Mouse (Mus musculus) lung, adult 10 weeks (tissue): ENCODE data around the gene Olfr1466. TPM values are rescaled to one million over a fixed set of nuclear protein-coding genes. Genes with fewer than 3 reads are reported as not detected.

Source experiments
- polyA plus RNA-seq: library from polyadenylated mRNA; stranded (reverse); fragments of 350-450 nt; fragmentation: Illumina TruSeq; extraction: RNeasy Lipid Tissue Mini Kit (QIAGEN cat#74804); gene quantifications from one replicate; pipeline ENCODE4 v1.2.3, GENCODE M21; 2014; ENCODE audit warnings: low read depth, low replicate concordance; ENCODE audit not compliant: insufficient read depth

Gene Olfr1466
- polyA plus RNA-seq: not detected

DNA sequence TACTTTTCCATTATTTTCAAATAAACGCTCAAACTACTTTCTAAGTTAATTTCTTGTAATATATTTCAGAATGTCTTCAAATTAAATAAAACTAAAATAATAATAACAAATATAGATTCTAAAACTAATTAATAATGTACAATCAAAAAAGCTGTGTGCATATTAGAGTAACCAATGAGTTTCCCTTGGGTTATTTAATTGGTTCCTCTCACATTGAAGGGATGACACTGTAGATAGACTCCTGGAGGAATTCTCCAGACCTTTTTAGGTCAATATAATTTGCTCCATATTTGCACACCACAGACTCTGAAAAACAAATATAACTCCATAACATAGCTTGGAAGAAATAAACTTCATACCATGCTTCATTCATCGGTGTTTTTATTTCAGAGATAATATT is at the start of gene Olfr1466:
Olfr1466 (plus strand) TSS at position 301 of the 400 bp plus-strand sequence.

DNA sequence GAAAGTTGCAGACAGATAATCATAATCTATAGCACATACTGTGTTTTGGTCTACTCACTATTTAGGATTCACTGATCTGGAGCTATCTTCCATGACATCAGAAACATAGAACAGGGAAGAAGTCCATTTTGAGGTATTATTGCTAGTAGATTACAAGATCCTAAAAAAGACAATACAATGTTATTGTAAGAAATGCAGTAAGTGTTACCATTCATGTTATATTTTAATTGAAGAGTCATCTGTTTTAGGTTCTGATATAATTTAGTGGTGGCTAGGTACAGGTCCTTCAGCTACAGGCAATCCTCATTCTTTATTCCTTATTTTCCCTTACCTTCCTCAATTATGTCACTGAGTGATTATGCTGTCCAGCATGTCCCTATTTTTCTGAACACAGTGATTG is 23.2 kb upstream of the Olfr1466 start, which contains the start of gene Olfr1465:
Olfr1465 (minus strand) TSS at position 101 of the 400 bp plus-strand sequence.

GRCm38 (mm10) chr19:13361936-13362335 is 23.3 kb downstream of the Olfr1466 start, which contains the start of gene Olfr1467:
TSS of gene Olfr1467 (plus strand) at chr19:13362236.

Other genes with a start within 250 kb of the Olfr1466 start
- gene Olfr1457, start 241.0 kb upstream of the Olfr1466 start, polyA plus RNA-seq: not detected
- gene Olfr1458, start 232.1 kb upstream of the Olfr1466 start, polyA plus RNA-seq: not detected
- not detected for gene Olfr1459, start 189.3 kb upstream of the Olfr1466 start, polyA plus RNA-seq
- gene Olfr1461, start 175.9 kb upstream of the Olfr1466 start, polyA plus RNA-seq: not detected
- not detected for gene Olfr1462, start 153.1 kb upstream of the Olfr1466 start, polyA plus RNA-seq
- not detected for gene Olfr1463, start 107.5 kb upstream of the Olfr1466 start, polyA plus RNA-seq
- not detected for gene Olfr1465, start 23.3 kb upstream of the Olfr1466 start, polyA plus RNA-seq
- gene Olfr1467, start 23.4 kb downstream of the Olfr1466 start, polyA plus RNA-seq: not detected
- gene Olfr1469, start 69.0 kb downstream of the Olfr1466 start, polyA plus RNA-seq: not detected
- not detected for gene Olfr1471, start 104.5 kb downstream of the Olfr1466 start, polyA plus RNA-seq
- gene Olfr1472, start 117.2 kb downstream of the Olfr1466 start, polyA plus RNA-seq: not detected
- gene Olfr1474, start 130.7 kb downstream of the Olfr1466 start, polyA plus RNA-seq: not detected
- gene Olfr1475, start 141.3 kb downstream of the Olfr1466 start, polyA plus RNA-seq: not detected
- not detected for gene Olfr1477, start 161.7 kb downstream of the Olfr1466 start, polyA plus RNA-seq
- gene Olfr1480, start 189.1 kb downstream of the Olfr1466 start, polyA plus RNA-seq: not detected
- gene Olfr1484, start 244.6 kb downstream of the Olfr1466 start, polyA plus RNA-seq: not detected